Mouse (Mus musculus) fibroblast of lung, adult 2 months (primary cell): Measurements from ENCODE around the gene Flnb.

ENCODE experiments used
- DNase-seq: peaks from one replicate; pipeline ENCODE4 v3.0.0-alpha.2; 2011; ENCODE audit warnings: low read depth

Gene Flnb

DNA sequence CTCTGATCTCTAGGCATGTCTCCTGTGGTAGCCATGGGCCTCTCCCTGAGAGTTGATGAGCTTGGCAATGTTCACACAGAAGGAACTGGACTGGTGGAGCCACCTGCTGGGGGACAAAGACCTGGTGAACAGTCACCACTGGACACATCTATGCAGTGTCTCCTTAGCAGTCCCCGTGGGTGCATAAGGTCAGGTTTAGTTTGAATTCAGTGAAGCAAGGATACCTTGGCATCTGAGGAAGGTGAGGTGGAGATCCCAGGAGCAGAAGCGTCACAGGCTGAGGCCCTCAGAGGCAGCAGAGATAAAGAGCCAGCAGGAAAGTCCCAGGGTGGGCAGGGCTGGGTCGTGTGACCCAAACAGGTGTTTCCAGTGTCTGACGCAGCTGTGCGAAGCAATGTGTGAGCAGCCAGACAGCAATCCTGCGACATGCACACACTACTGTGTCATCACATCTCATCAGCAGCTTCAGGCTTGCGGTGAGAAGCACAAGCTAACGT lies 176.6 kb downstream of the Flnb start, which contains the start of gene Dnase1l3:
Gene Dnase1l3, minus strand, starts transcription at position 303 of the 497 bp plus-strand sequence.
- no peak for DNase-seq

DNA sequence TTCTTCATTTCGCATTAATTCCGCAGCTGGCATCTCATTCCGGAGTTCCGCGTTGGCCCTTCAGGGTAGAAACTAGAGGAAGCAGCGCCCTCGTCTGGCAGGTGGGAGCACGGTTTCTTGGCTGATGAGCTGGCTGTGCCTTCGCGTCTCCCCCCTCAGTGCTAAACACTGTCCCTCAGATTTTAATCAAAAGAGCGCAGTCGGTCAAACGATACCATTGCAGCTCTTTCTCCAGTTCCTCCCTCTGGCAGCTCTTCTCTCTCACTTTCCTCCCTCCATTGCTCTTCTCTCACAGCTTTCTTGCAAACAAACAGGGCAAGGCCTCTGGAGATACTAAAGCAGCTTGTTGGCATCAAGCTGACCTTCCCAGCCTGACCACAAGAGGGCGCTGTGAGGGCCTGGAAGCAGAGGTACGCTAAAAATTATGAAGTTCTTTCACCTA lies 179.5 kb downstream of the Flnb start:
- peak; percentile 71 for DNase-seq

DNA sequence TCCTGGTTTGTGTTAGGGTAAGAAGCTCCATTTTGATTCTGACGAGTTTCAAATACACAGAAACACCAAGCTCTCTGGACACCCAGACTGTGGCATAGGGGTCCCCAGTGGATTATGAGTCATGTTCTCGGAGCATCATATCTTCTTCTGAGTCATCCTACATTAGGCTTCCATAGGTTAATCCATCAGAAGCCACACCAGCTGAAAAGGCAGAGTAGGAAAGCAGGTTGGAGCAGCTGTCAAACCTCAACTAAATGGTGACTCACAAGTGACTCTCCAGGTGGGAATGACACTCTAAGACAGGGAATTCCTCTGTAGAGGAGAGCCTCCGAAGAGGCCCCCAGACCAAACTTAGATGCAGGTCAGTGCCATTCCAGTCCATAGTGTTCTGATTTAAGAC lies 181.3 kb downstream of the Flnb start:
- DNase-seq = no peak

DNA sequence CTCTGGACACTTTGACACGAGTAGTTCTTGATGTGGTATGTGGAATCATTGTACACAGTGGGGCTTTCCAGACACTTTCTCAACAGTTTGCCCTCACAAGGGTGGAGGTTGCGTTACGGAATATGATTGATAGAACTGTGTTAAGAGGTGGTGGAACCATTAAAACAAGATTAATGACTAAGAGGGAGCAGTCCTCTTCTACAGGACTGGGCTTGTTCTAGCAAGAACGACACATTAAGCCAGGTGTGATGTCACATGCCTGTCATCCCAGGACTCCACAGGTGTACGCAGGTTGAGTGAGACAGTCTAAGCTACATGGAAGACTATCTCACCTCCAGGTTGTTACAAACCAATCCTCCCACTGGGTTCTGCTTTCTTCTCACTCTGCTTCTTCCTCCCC lies 181.7 kb downstream of the Flnb start:
- DNase-seq = no peak

DNA sequence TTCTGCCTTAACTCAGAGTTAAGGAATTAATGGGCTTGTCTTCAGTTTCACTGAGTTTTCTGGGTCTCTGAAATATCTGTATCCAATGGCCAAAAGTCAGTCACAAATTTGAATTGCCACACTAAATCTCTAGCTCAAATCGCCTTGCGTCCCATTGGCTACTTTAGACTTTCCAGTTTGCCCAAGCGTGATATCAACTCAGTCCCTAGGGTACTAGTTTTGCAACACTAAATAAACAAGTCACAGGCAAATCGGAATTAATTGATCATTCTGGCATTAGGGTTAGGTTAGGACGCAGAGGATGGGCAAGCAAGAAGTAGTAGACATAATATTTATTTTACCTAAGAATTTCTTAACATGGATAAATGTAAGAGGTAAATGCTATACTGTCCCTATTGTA lies 182.5 kb downstream of the Flnb start:
- DNase-seq = no peak
